Mouse (Mus musculus): ENCODE results near the gene Unc5a. TPM values are rescaled to one million over a fixed set of nuclear protein-coding genes. Genes with fewer than 3 reads are reported as not detected.

Gene Unc5a
- polyA plus RNA-seq, 1 experiment = 0.05 TPM

DNA sequence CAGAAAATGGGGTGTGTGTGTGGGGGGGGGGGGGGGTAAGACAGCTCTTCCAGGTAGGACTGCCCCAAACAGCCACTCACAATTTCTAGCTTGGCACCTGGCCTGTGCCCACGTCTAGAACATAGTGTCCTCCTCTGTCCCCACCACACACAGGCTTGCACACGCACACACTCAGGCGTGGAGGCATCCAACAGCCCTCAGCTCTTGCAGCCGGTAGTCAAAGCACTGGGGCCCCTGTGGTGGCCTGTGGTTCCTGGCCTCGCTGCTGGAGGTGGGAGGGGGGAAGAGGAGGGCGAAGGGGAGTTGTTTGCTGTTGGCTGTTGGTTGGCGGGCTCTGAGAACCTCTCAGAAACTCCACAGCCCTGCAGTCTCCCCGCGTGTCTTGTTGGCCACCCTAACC, 920 bp downstream of the Unc5a start:
- H3K79me2 ChIP-seq (ENCODE audit: control insufficient read depth, insufficient read depth) = no peaks in the 10 kb centered on the region
- H3K36me3 ChIP-seq (ENCODE audit: control insufficient read depth, insufficient read depth) = no peaks in the 10 kb centered on the region
- H3K27me3 ChIP-seq (ENCODE audit: control insufficient read depth, insufficient read depth, insufficient read length) = peaks cover 70% of the 10 kb centered on the region
- H3ac ChIP-seq (ENCODE audit: control insufficient read depth, insufficient read length) = no peak overlapping the region
- H3K4me3 ChIP-seq = no peak overlapping the region
- TF ChIP-seq MYOG (IDR thresholded peaks at IDR 0.05; ENCODE audit: control insufficient read depth in 1 of 3, insufficient read depth in 1 of 3, insufficient read length in 2 of 3, low read depth in 2 of 3) (no peak), USF1 (IDR thresholded peaks at IDR 0.05; ENCODE audit: low read depth) (no peak), CEBPB (IDR thresholded peaks at IDR 0.05; ENCODE audit: insufficient read depth, poor library complexity, severe bottlenecking) (no peak), TCF3 (IDR thresholded peaks at IDR 0.05; ENCODE audit: insufficient read length, low read depth) (no peak), REST (IDR thresholded peaks at IDR 0.05; ENCODE audit: insufficient read depth, insufficient read length) (no peak), POLR2AphosphoS2 (IDR thresholded peaks at IDR 0.05; ENCODE audit: insufficient read length, low read depth) (no peak), TCF12 (IDR thresholded peaks at IDR 0.05; ENCODE audit: insufficient read depth, poor library complexity, severe bottlenecking) (no peak), SRF (IDR thresholded peaks at IDR 0.05; ENCODE audit: control insufficient read depth, insufficient read length, low read depth) (no peak), POLR2A (IDR thresholded peaks at IDR 0.05; ENCODE audit: insufficient read length, low read depth) (no peak), MYOD1 (IDR thresholded peaks at IDR 0.05; ENCODE audit: control insufficient read depth in 1 of 3, insufficient read length in 2 of 3, low read depth in 2 of 3) (no peak), MAX (IDR thresholded peaks at IDR 0.05; ENCODE audit: low read depth) (no peak), E2F4 (IDR thresholded peaks at IDR 0.05; ENCODE audit: insufficient read depth) (no peak)
- H3K4me2 ChIP-seq (ENCODE audit: low read depth) = no peak overlapping the region

DNA sequence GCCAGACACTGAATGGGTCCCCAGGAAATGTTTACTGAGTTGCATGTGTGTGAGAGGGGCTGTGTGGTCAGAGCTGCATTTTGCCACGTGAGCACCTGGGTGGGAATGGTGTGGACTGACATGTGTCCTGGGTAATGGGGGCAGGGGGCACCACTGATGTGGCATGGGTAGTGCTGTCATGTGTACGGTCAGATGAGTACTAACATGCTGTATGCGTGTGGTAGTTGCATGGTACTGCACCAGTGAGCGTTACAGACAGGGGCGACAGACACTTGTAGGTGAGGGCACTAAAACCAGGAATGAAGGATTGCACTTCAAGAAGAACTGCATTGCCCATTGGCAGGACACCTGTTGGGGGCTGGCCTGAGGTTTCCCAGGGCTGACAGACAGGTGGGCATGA, 2.0 kb downstream of the Unc5a start:
- H3K4me3 ChIP-seq = no peak overlapping the region
- TF ChIP-seq MYOG (IDR thresholded peaks at IDR 0.05; ENCODE audit: control insufficient read depth in 1 of 3, insufficient read depth in 1 of 3, insufficient read length in 2 of 3, low read depth in 2 of 3) = no peak
- no peak for TF ChIP-seq E2F4 (IDR thresholded peaks at IDR 0.05; ENCODE audit: insufficient read depth)
- TF ChIP-seq MYOD1 (IDR thresholded peaks at IDR 0.05; ENCODE audit: control insufficient read depth in 1 of 3, insufficient read length in 2 of 3, low read depth in 2 of 3) = no peak
- TF ChIP-seq MAX (IDR thresholded peaks at IDR 0.05; ENCODE audit: low read depth) = no peak
- TF ChIP-seq CEBPB (IDR thresholded peaks at IDR 0.05; ENCODE audit: insufficient read depth, poor library complexity, severe bottlenecking) = no peak
- TF ChIP-seq POLR2A (IDR thresholded peaks at IDR 0.05; ENCODE audit: insufficient read length, low read depth) = no peak
- no peak for TF ChIP-seq USF1 (IDR thresholded peaks at IDR 0.05; ENCODE audit: low read depth)
- TF ChIP-seq SRF (IDR thresholded peaks at IDR 0.05; ENCODE audit: control insufficient read depth, insufficient read length, low read depth) = no peak
- TF ChIP-seq TCF3 (IDR thresholded peaks at IDR 0.05; ENCODE audit: insufficient read length, low read depth) = no peak
- no peak for TF ChIP-seq REST (IDR thresholded peaks at IDR 0.05; ENCODE audit: insufficient read depth, insufficient read length)
- no peak for TF ChIP-seq TCF12 (IDR thresholded peaks at IDR 0.05; ENCODE audit: insufficient read depth, poor library complexity, severe bottlenecking)
- TF ChIP-seq POLR2AphosphoS2 (IDR thresholded peaks at IDR 0.05; ENCODE audit: insufficient read length, low read depth) = no peak
- H3K36me3 ChIP-seq (ENCODE audit: control insufficient read depth, insufficient read depth) = no peaks in the 10 kb centered on the region
- peaks cover 80% of the 10 kb centered on the region for H3K27me3 ChIP-seq (ENCODE audit: control insufficient read depth, insufficient read depth, insufficient read length)
- no peak overlapping the region for H3K4me2 ChIP-seq (ENCODE audit: low read depth)
- H3K79me2 ChIP-seq (ENCODE audit: control insufficient read depth, insufficient read depth) = no peaks in the 10 kb centered on the region
- H3ac ChIP-seq (ENCODE audit: control insufficient read depth, insufficient read length) = no peak overlapping the region

DNA sequence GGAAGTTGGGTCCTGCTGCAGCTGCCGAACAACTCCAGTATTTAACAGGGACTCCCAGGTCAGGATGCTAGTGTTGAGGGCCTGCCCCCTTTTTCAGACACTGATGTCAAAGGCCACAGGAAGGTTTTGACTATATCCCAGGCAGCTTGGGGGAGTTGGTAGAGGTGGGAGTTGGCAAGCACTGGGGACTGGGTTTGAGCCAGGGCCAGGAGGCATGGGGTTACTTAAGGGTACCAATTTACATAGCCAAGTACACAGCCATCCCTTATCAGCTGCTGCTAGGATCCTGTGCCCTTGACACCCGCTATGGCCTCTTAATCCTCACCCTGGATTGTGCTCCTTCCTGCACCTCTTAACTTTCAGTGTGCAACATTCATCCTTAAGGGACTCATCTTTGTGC, 5.5 kb downstream of the Unc5a start:
- H3K79me2 ChIP-seq (ENCODE audit: control insufficient read depth, insufficient read depth) = no peaks in the 10 kb centered on the region
- TF ChIP-seq MAX (IDR thresholded peaks at IDR 0.05; ENCODE audit: low read depth) (no peak), TCF3 (IDR thresholded peaks at IDR 0.05; ENCODE audit: insufficient read length, low read depth) (no peak), USF1 (IDR thresholded peaks at IDR 0.05; ENCODE audit: low read depth) (no peak), SRF (IDR thresholded peaks at IDR 0.05; ENCODE audit: control insufficient read depth, insufficient read length, low read depth) (no peak), CEBPB (IDR thresholded peaks at IDR 0.05; ENCODE audit: insufficient read depth, poor library complexity, severe bottlenecking) (no peak), POLR2A (IDR thresholded peaks at IDR 0.05; ENCODE audit: insufficient read length, low read depth) (no peak), POLR2AphosphoS2 (IDR thresholded peaks at IDR 0.05; ENCODE audit: insufficient read length, low read depth) (no peak), REST (IDR thresholded peaks at IDR 0.05; ENCODE audit: insufficient read depth, insufficient read length) (no peak), MYOD1 (IDR thresholded peaks at IDR 0.05; ENCODE audit: control insufficient read depth in 1 of 3, insufficient read length in 2 of 3, low read depth in 2 of 3) (no peak), TCF12 (IDR thresholded peaks at IDR 0.05; ENCODE audit: insufficient read depth, poor library complexity, severe bottlenecking) (no peak), MYOG (IDR thresholded peaks at IDR 0.05; ENCODE audit: control insufficient read depth in 1 of 3, insufficient read depth in 1 of 3, insufficient read length in 2 of 3, low read depth in 2 of 3) (no peak), E2F4 (IDR thresholded peaks at IDR 0.05; ENCODE audit: insufficient read depth) (no peak)
- no peak overlapping the region for H3ac ChIP-seq (ENCODE audit: control insufficient read depth, insufficient read length)
- H3K36me3 ChIP-seq (ENCODE audit: control insufficient read depth, insufficient read depth) = no peaks in the 10 kb centered on the region
- H3K27me3 ChIP-seq (ENCODE audit: control insufficient read depth, insufficient read depth, insufficient read length) = peaks cover 94% of the 10 kb centered on the region
- H3K4me2 ChIP-seq (ENCODE audit: low read depth) = no peak overlapping the region
- no peak overlapping the region for H3K4me3 ChIP-seq

DNA sequence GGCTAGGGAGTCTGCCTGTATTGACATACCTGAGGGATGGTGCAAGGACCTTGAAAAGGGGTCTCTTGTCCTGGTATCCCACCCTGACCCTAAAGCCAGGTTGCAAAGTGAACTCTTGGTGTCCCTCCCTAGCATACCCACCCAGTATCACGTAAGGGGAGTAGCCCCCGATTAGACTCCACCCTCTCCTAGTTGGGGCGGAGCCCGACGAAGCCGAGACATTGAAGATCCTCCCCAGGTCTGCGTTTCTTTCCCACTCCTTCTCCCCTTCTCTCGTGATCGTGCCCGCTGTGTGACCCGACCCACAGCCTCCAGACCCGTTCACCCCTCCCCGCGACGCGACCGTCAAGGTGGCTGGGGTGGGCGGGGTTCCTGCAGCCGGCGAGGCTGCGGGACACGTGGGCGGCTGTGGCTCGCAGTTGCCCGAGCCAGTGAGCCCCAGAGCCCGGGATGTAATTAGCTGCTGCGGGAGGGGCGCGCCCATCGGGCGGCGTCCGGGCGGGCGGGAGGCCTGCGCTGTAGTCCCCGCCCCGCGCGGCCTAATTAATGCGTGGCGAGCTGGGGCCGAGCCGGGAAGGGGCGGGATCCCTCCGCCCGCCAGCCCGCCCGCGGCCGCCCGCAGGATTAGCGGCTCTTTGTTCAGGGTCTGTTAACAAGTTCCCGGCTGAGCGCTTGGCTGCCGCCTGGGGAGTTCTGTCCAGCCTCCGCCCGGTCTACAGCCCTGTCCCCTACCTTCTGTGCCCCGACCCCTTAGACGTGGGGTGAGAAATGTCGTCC, 6.7 kb downstream of the Unc5a start:
- Histone ChIP-seq H3K4me3 (no peak overlapping the region), H3K4me2 (ENCODE audit: low read depth) (peak overlapping the region; percentile 30), H3K79me2 (ENCODE audit: control insufficient read depth, insufficient read depth) (no peaks in the 10 kb centered on the region), H3K27me3 (ENCODE audit: control insufficient read depth, insufficient read depth, insufficient read length) (peaks cover 88% of the 10 kb centered on the region), H3ac (ENCODE audit: control insufficient read depth, insufficient read length) (no peak overlapping the region), H3K36me3 (ENCODE audit: control insufficient read depth, insufficient read depth) (no peaks in the 10 kb centered on the region)
- no peak for TF ChIP-seq POLR2A (IDR thresholded peaks at IDR 0.05; ENCODE audit: insufficient read length, low read depth)
- no peak for TF ChIP-seq E2F4 (IDR thresholded peaks at IDR 0.05; ENCODE audit: insufficient read depth)
- TF ChIP-seq MAX (IDR thresholded peaks at IDR 0.05; ENCODE audit: low read depth) = no peak
- no peak for TF ChIP-seq TCF3 (IDR thresholded peaks at IDR 0.05; ENCODE audit: insufficient read length, low read depth)
- TF ChIP-seq USF1 (IDR thresholded peaks at IDR 0.05; ENCODE audit: low read depth) = no peak
- no peak for TF ChIP-seq POLR2AphosphoS2 (IDR thresholded peaks at IDR 0.05; ENCODE audit: insufficient read length, low read depth)
- no peak for TF ChIP-seq TCF12 (IDR thresholded peaks at IDR 0.05; ENCODE audit: insufficient read depth, poor library complexity, severe bottlenecking)
- no peak for TF ChIP-seq CEBPB (IDR thresholded peaks at IDR 0.05; ENCODE audit: insufficient read depth, poor library complexity, severe bottlenecking)
- no peak for TF ChIP-seq MYOG (IDR thresholded peaks at IDR 0.05; ENCODE audit: control insufficient read depth in 1 of 3, insufficient read depth in 1 of 3, insufficient read length in 2 of 3, low read depth in 2 of 3)
- TF ChIP-seq MYOD1 (IDR thresholded peaks at IDR 0.05; ENCODE audit: control insufficient read depth in 1 of 3, insufficient read length in 2 of 3, low read depth in 2 of 3) = no peak
- TF ChIP-seq SRF (IDR thresholded peaks at IDR 0.05; ENCODE audit: control insufficient read depth, insufficient read length, low read depth) = no peak
- TF ChIP-seq REST (IDR thresholded peaks at IDR 0.05; ENCODE audit: insufficient read depth, insufficient read length) = no peak

Data from myocyte (in vitro differentiated cells).